In the genomic region with DNA sequence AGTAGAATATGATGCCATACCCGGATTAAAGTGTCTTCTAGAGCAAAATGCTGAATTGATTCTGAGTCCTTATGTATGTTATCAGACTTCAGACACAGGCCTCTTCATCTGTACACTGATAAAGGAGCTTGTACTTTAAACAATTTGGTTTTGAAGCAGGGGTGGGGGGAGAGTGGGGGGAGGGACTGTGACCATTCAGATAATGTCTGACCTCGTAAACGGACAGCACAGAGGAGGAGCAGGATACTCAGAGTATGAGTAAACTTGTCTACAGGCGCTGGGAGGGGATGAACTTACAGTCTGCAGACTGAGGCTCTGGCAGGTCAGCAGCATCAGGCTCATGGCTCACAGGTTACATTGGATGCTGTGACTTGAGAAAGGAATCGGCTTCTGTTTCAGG, we compare ENCODE assay signal across 24 mouse cellular contexts.
DNase-seq lines count a peak whose midpoint lies in the region; ATAC-seq and TF ChIP-seq lines count a peak whose summit lies in the region.
"Had no signal": no experiment of that assay in that cellular context is flagged by ENCODE, and none has a peak within 500 bp of the region (broad histone marks: within the 10 kb centered on the region; RNA-seq: fewer than 3 reads in every experiment).

No protein-coding gene starts in this region.

- H3K4me1 ChIP-seq in G1E (ENCODE audit: insufficient read depth, low read depth, low read length), result peaks cover 72% of the 10 kb centered on the region
- H3K4me1 ChIP-seq in liver, embryonic 14.5 days (replicated peaks; ENCODE audit: control insufficient read depth in 2 of 2, insufficient read depth in 2 of 2, low read length in 1 of 2), result peaks cover 38 to 55% of the 10 kb centered on the region in 2 experiments
- no peaks in the 10 kb centered on the region; the same call in 1 of the 2 replicates for H3K4me1 ChIP-seq in cerebellum, adult 2 months (ENCODE audit: control insufficient read depth, insufficient read depth, low read length)
- H3K4me1 ChIP-seq in hindbrain, postnatal 0 days (ENCODE audit: insufficient read depth, low read length), result no peaks in the 10 kb centered on the region
- H3K4me1 ChIP-seq: embryonic facial prominence, embryonic 15.5 days; forebrain, embryonic 10.5 days; heart, embryonic 15.5 days; hindbrain, embryonic 13.5 days had no signal

- TF ChIP-seq EP300 in liver, embryonic 14.5 days (IDR thresholded peaks at IDR 0.05; ENCODE audit: low read depth), result no peak

- WGBS in liver, embryonic 14.5 days (ENCODE audit: insufficient replicate concordance), result 9% methylated on average over 5 of the region's 5 CpGs
- 86% methylated on average over 5 of the region's 5 CpGs for WGBS in cerebellum, adult 2 months
- 75% methylated on average over 5 of the region's 5 CpGs for WGBS in hindbrain, postnatal 0 days

- peak overlapping the region; percentile 8; the same call in 1 of the 2 replicates for H3K27ac ChIP-seq in liver, embryonic 14.5 days
- H3K27ac ChIP-seq in cerebellum, adult 2 months (ENCODE audit: insufficient read depth, low read length), result no peak overlapping the region
- H3K27ac ChIP-seq in hindbrain, postnatal 0 days, result no peak overlapping the region
- H3K27ac ChIP-seq: embryonic facial prominence, embryonic 15.5 days; forebrain, embryonic 10.5 days; gastrocnemius, adult 2 months; heart, embryonic 15.5 days; hindbrain, embryonic 13.5 days had no signal

- no peak overlapping the region; the same call in 1 of the 2 replicates for H3K4me3 ChIP-seq in G1E (ENCODE audit: low read depth, low read length)
- no peak overlapping the region for H3K4me3 ChIP-seq in liver, embryonic 14.5 days (ENCODE audit: insufficient read depth in 1 of 2, low read depth in 2 of 2, low read length in 2 of 2)
- no peak overlapping the region for H3K4me3 ChIP-seq in cerebellum, adult 2 months (replicated peaks; ENCODE audit: insufficient read depth, low read depth, low read length)
- H3K4me3 ChIP-seq in hindbrain, postnatal 0 days (ENCODE audit: low read length), result no peak overlapping the region
- H3K4me3 ChIP-seq: embryonic facial prominence, embryonic 15.5 days; erythroblast, embryonic 14.5 days; forebrain, embryonic 10.5 days; gastrocnemius, adult 2 months; heart, embryonic 15.5 days; hindbrain, embryonic 13.5 days had no signal

- H3K9ac ChIP-seq in liver, embryonic 14.5 days (replicated peaks), result no peak overlapping the region
- no peak overlapping the region for H3K9ac ChIP-seq in hindbrain, postnatal 0 days (replicated peaks; ENCODE audit: low read length)
- H3K9ac ChIP-seq: embryonic facial prominence, embryonic 15.5 days; heart, embryonic 15.5 days; hindbrain, embryonic 13.5 days had no signal

- H3K27me3 ChIP-seq in G1E (ENCODE audit: insufficient read depth, low read length), result no peaks in the 10 kb centered on the region
- H3K27me3 ChIP-seq in liver, embryonic 14.5 days (ENCODE audit: control insufficient read depth, insufficient read depth, low read length), result no peaks in the 10 kb centered on the region
- H3K27me3 ChIP-seq in cerebellum, adult 2 months (ENCODE audit: control insufficient read depth, insufficient read depth, low read length), result no peaks in the 10 kb centered on the region; the same call in 1 of the 2 replicates
- no peaks in the 10 kb centered on the region for H3K27me3 ChIP-seq in hindbrain, postnatal 0 days (ENCODE audit: insufficient read depth, low read length)
- H3K27me3 ChIP-seq: CH12.LX; embryonic facial prominence, embryonic 15.5 days; heart, embryonic 15.5 days; hindbrain, embryonic 13.5 days had no signal

- H3K4me2 ChIP-seq in liver, embryonic 14.5 days (ENCODE audit: low read depth), result peak overlapping the region; percentile 7
- H3K4me2 ChIP-seq in hindbrain, postnatal 0 days (ENCODE audit: low read depth, low read length), result no peak overlapping the region
- H3K4me2 ChIP-seq: embryonic facial prominence, embryonic 15.5 days; heart, embryonic 11.5 days; heart, embryonic 15.5 days; hindbrain, embryonic 13.5 days had no signal

- peak; percentile 36 for ATAC-seq in G1E (ENCODE audit: extremely low read depth, insufficient number of reproducible peaks, low FRiP score, poor library complexity, severe bottlenecking)
- ATAC-seq in liver, embryonic 14.5 days (ENCODE audit: insufficient read depth), result peak; percentile 75
- peak; percentile 15; the same call in 1 of the 2 replicates for ATAC-seq in megakaryocyte progenitor cell, adult 5-6 weeks (replicated peaks; ENCODE audit: poor library complexity)
- ATAC-seq in hindbrain, postnatal 0 days, result no peak
- ATAC-seq: forebrain, embryonic 14.5 days had no signal

- TF ChIP-seq CTCF in G1E (IDR thresholded peaks at IDR 0.05; ENCODE audit: low read depth, low read length), result no peak
- no peak for TF ChIP-seq CTCF in liver, embryonic 14.5 days (IDR thresholded peaks at IDR 0.05; ENCODE audit: low read depth)
- no peak for TF ChIP-seq CTCF in cerebellum, adult 2 months (IDR thresholded peaks at IDR 0.05; ENCODE audit: borderline replicate concordance, insufficient read depth, low read depth, low read length)
- TF ChIP-seq CTCF in hindbrain, postnatal 0 days (IDR thresholded peaks at IDR 0.05; ENCODE audit: low read depth), result no peak

- no peaks in the 10 kb centered on the region for H3K9me3 ChIP-seq in G1E (replicated peaks)
- H3K9me3 ChIP-seq in liver, embryonic 14.5 days (ENCODE audit: control insufficient read depth, low read length), result no peaks in the 10 kb centered on the region
- no peaks in the 10 kb centered on the region for H3K9me3 ChIP-seq in hindbrain, postnatal 0 days (ENCODE audit: low read length)
- H3K9me3 ChIP-seq: embryonic facial prominence, embryonic 15.5 days; forebrain, embryonic 10.5 days; heart, embryonic 15.5 days; hindbrain, embryonic 13.5 days had no signal

- DNase-seq in G1E (ENCODE audit: low spot score), result no peak
- peak; percentile 67 for DNase-seq in liver
- peak in 2 of 3 experiments; percentile 30 to 33 for DNase-seq in liver, embryonic 14.5 days (ENCODE audit: low read depth in 3 of 3, low spot score in 3 of 3)
- DNase-seq in cerebellum, adult 2 months, result no peak
- no peak for DNase-seq in gastrocnemius, postnatal 25 days
- no peak for DNase-seq in hindbrain, postnatal 0 days (ENCODE audit: low spot score)
- DNase-seq: adrenal gland, adult 8-10 months; adrenal gland, postnatal 36 days; cerebellum, adult 8-10 months; cerebellum, postnatal 14 days; embryo, embryonic 11 days; gastrocnemius, adult 2 months; gastrocnemius, postnatal 36 days; heart, adult 18-20 months; heart, postnatal 14 days had no signal

- H3K36me3 ChIP-seq in G1E (replicated peaks), result no peaks in the 10 kb centered on the region
- no peaks in the 10 kb centered on the region for H3K36me3 ChIP-seq in liver, embryonic 14.5 days (replicated peaks; ENCODE audit: control insufficient read depth, insufficient read depth, low read depth)
- no peaks in the 10 kb centered on the region for H3K36me3 ChIP-seq in hindbrain, postnatal 0 days (ENCODE audit: insufficient read depth, low read length)
- H3K36me3 ChIP-seq: embryonic facial prominence, embryonic 15.5 days; forebrain, embryonic 10.5 days; heart, embryonic 15.5 days; hindbrain, embryonic 13.5 days had no signal

- TF ChIP-seq POLR2A in cerebellum, adult 2 months (IDR thresholded peaks at IDR 0.05; ENCODE audit: borderline replicate concordance, insufficient read depth, low read length), result no peak

Comparison
In these comparisons a context has a peak if more than half of its experiments do, and no peak if none do; other contexts are left out.
1. DNase-seq: peak in liver (single experiment) and liver, embryonic 14.5 days (2 of 3); none in G1E (single experiment), cerebellum, adult 2 months (0 of 2), gastrocnemius, postnatal 25 days (single experiment) and hindbrain, postnatal 0 days (single experiment).